Mouse (Mus musculus) limb, embryonic 15.5 days (tissue): ENCODE measurements around the gene Nrxn3. TPM values are rescaled to one million over a fixed set of nuclear protein-coding genes. Genes with fewer than 3 reads are reported as not detected.

Experiments used
- ATAC-seq: fragments of 200-750 bp; cut with Nextera tagmentation; 2 replicates; pipeline ENCODE4 v1.8.0; 2017; ENCODE audit warnings: low read depth, moderate TSS enrichment; ENCODE audit not compliant: insufficient number of reproducible peaks, low FRiP score, low TSS enrichment
- H3K27ac ChIP-seq: fragments of 300-500 bp; sonication (generic); 2 replicates; pipeline ENCODE4 v1.5.1; 2015; ENCODE audit warnings: moderate library complexity, mild to moderate bottlenecking, inconsistent platforms
- H3K27me3 ChIP-seq: fragments of 300-500 bp; sonication (generic); 2 replicates; pipeline ENCODE4 v1.6.1; 2015; ENCODE audit warnings: inconsistent platforms
- H3K36me3 ChIP-seq: fragments of 300-500 bp; sonication (generic); 2 replicates; pipeline ENCODE4 v1.6.1; 2015; ENCODE audit warnings: inconsistent platforms
- H3K4me1 ChIP-seq: fragments of 300-500 bp; sonication (generic); 2 replicates; pipeline ENCODE4 v1.6.1; 2015; ENCODE audit warnings: inconsistent platforms
- H3K4me2 ChIP-seq: fragments of 300-500 bp; sonication (generic); 2 replicates; pipeline ENCODE4 v1.6.1; 2015; ENCODE audit warnings: mild to moderate bottlenecking, inconsistent platforms
- H3K4me3 ChIP-seq: fragments of 300-500 bp; sonication (generic); 2 replicates; pipeline ENCODE4 v1.5.1; 2015; ENCODE audit warnings: mild to moderate bottlenecking, inconsistent platforms
- H3K9ac ChIP-seq: fragments of 300-500 bp; sonication (generic); 2 replicates; pipeline ENCODE4 v1.6.1; 2015; ENCODE audit warnings: inconsistent platforms
- H3K9me3 ChIP-seq: fragments of 300-500 bp; sonication (generic); 2 replicates; pipeline ENCODE4 v1.6.1; 2016; ENCODE audit warnings: inconsistent platforms
- WGBS: fragments of 180-500 bp; shearing (Covaris S2); methylation state at CpG from one replicate; pipeline ENCODE4 v1.1.7; 2015; 5-methylcytosine and 5-hydroxymethylcytosine counted together
- polyA plus RNA-seq: library from polyadenylated mRNA; unstranded; fragments of >200 nt; fragmentation: Nextera tagmentation; extraction: Ambion mirVana; gene quantifications from 2 replicates; pipeline ENCODE4 v1.2.1, GENCODE M21; 2015

Nrxn3 gene
- polyA plus RNA-seq, 1 experiment from 2014 or later = 0.70 TPM

DNA sequence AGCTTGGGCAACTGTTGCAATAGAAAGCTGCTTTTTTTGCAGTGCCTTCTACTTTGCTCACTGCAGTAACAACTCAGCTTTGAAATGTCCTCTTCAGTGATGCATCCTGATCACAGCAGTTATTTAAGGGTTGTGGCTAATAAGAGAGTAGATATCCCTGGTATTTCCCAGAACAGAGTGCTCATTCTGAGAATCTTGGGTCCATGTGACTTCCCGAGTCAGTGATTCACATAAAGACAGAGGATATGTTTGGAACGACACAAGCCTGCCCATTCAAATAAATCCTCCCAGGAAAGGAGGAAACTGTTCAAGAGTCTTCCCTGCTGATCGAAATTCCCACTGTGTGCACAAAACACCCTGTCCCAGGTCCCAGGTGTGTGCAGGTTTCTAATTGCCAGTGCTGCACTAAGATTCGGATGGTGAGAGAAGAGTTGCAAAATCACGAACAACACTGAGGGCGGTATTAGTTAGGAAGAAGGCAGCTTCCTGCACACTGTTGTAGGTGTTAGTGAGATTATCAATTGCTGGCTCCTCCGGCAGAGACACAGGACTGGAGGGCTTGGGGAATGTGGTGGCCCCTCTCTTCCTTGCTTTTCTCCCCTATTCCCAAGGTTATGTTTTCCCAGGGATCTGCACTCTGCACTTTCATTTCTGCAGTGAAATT lies 230.4 kb downstream of the Nrxn3 start:
- ATAC-seq = no peak
- WGBS = 70% methylated on average over 7 of the region's 7 CpGs
- Histone ChIP-seq H3K36me3 (no peaks in the 10 kb centered on the region), H3K4me3 (no peak overlapping the region), H3K9me3 (no peaks in the 10 kb centered on the region), H3K27ac (no peak overlapping the region), H3K4me1 (no peaks in the 10 kb centered on the region), H3K27me3 (no peaks in the 10 kb centered on the region), H3K4me2 (no peak overlapping the region), H3K9ac (no peak overlapping the region)

DNA sequence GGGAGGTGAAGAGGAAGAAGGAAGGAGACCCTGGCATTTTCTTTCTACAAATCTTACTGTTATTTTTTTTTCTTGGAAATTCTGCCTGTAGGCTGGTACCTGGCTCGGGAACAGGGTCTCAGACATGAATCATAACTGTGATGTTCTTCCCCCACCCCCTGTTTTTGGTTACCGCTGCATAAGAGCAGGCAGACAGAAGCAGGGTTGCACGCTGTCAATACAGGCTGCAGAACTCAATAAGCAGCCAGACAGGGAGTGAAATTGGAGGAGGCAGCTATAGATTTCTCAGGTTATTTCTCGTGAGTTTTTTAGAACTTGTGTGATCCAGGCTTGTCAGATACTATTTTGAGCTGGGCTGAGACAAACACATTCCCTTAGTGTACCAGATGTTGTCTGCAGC lies 231.1 kb downstream of the Nrxn3 start:
- Histone ChIP-seq H3K36me3 (no peaks in the 10 kb centered on the region), H3K4me1 (no peaks in the 10 kb centered on the region), H3K4me2 (no peak overlapping the region), H3K9me3 (no peaks in the 10 kb centered on the region), H3K27ac (no peak overlapping the region), H3K27me3 (no peaks in the 10 kb centered on the region), H3K9ac (no peak overlapping the region), H3K4me3 (no peak overlapping the region)
- 63% methylated on average over 4 of the region's 4 CpGs for WGBS
- ATAC-seq = no peak

DNA sequence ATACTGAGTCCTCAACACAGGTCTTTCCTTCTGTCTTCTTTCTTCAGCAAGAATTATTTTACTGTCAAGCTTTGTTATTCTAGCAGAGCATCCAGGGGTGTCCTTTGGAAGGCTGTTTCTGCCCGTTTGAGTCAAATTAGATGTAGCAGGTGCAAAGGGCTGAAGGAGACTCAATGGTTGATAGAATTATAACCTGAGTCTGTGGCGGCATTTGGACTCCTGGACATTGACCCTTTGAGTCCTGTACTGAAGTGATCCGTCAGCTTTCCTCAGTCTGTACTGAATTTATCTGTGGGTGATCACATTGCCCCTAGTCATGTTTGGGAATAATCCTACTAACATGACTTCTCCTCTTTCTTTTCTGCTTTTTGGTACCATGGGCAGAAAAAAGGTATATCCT lies 234.8 kb downstream of the Nrxn3 start:
- no peak overlapping the region for H3K4me3 ChIP-seq
- H3K27ac ChIP-seq = no peak overlapping the region
- no peaks in the 10 kb centered on the region for H3K4me1 ChIP-seq
- no peak overlapping the region for H3K4me2 ChIP-seq
- H3K27me3 ChIP-seq = no peaks in the 10 kb centered on the region
- H3K9ac ChIP-seq = no peak overlapping the region
- 73% methylated on average over 3 of the region's 3 CpGs for WGBS
- no peaks in the 10 kb centered on the region for H3K9me3 ChIP-seq
- ATAC-seq = no peak
- H3K36me3 ChIP-seq = no peaks in the 10 kb centered on the region

DNA sequence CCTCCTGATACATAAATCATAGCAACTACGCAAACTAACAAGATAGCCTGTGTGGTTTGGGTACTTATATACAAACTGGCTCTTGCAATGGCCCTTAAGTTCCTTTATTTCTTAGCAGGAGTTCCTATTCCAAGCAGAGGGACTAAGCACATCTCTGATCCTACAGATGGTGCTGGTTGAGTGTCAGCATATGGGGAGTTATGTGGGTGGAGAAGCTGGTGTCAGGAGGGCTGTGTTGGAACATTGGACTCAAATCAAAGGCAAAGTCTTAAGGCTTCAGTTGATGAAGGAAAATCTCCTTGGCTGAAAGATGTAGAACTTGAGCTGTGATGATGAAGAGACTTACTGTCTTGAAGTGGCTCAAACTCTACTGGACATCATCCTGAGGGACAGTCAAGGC lies 238.1 kb downstream of the Nrxn3 start:
- ATAC-seq = no peak
- Histone ChIP-seq H3K4me3 (no peak overlapping the region), H3K27ac (no peak overlapping the region), H3K9me3 (no peaks in the 10 kb centered on the region), H3K27me3 (no peaks in the 10 kb centered on the region), H3K4me2 (no peak overlapping the region), H3K9ac (no peak overlapping the region), H3K36me3 (no peaks in the 10 kb centered on the region), H3K4me1 (no peaks in the 10 kb centered on the region)
- WGBS = 88% methylated on average over 1 of the region's 1 CpGs

DNA sequence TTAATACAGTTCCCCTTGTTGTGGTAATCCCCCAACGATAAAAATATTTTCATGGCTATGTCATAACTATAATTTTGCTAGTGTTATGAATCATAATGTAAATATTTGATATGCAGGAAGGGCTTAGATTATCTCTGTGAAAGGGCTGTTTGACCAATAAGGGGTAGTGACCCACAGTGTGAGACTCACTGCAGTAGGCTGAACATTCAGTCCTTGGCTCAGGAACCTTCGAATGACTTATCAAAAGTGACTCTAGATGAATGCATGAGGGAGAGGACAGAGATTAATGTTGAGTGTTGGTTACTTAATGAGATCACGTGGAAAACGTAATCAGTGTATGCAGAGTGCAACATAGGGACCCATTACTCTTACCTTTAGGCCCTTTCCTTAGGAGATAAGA lies 243.7 kb downstream of the Nrxn3 start:
- H3K4me2 ChIP-seq = no peak overlapping the region
- H3K9ac ChIP-seq = no peak overlapping the region
- H3K4me1 ChIP-seq = no peaks in the 10 kb centered on the region
- 85% methylated on average over 4 of the region's 4 CpGs for WGBS
- H3K9me3 ChIP-seq = no peaks in the 10 kb centered on the region
- H3K4me3 ChIP-seq = no peak overlapping the region
- H3K36me3 ChIP-seq = no peaks in the 10 kb centered on the region
- no peak for ATAC-seq
- no peaks in the 10 kb centered on the region for H3K27me3 ChIP-seq
- H3K27ac ChIP-seq = no peak overlapping the region

DNA sequence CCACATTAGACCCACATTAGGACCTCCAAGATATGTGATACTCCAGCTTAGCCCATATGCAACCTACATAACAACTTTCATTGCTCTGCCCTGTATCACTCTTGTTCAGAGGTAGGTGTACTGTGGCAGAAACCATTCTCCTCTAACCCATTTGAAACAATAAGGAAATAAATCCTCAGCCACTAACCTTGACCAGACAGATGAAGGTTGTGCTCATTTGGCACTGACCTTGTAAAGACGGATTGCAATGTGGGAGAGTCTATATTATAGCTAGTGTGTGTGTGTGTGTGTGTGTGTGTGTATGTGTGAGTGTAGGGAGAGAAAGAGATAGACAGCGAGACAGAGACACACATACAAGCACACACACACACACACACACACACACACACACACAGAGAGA lies 253.9 kb downstream of the Nrxn3 start:
- no peak for ATAC-seq
- H3K4me2 ChIP-seq = no peak overlapping the region
- H3K27ac ChIP-seq = no peak overlapping the region
- no peak overlapping the region for H3K9ac ChIP-seq
- WGBS = 75% methylated on average over 2 of the region's 2 CpGs
- no peaks in the 10 kb centered on the region for H3K27me3 ChIP-seq
- no peaks in the 10 kb centered on the region for H3K36me3 ChIP-seq
- H3K4me3 ChIP-seq = no peak overlapping the region
- no peaks in the 10 kb centered on the region for H3K9me3 ChIP-seq
- no peaks in the 10 kb centered on the region for H3K4me1 ChIP-seq

DNA sequence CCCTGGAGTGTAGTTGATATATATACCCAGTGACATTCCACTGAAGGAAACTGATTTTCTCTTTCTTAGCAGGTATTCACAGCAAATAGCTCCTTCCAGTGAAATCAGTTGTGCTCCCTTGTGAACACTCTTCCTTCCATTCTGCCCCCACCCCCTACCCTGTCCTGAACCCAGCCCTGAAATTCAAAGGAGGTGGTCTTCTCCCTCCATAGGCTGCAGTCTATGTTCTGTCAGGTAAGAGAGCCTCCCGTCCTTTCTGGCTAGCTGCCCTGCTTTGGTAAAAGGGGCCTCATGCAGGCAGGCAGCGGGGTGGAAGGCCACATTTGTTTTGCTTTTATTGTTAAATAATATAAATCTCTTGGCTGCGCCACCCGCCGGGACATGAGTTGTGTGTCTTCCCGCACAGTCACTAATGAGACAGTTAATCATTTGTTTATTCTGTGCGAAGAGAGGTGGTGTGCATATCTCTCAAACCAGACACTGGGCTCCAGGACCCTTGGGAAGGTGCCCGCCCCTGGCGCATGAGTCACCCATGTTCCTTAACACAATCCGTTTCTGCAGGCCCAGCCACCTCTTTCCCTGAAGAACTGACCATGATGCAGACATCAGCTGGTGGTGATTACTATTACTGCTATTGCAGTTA lies 261.1 kb downstream of the Nrxn3 start:
- Histone ChIP-seq H3K4me3 (no peak overlapping the region), H3K9me3 (no peaks in the 10 kb centered on the region), H3K27me3 (no peaks in the 10 kb centered on the region), H3K27ac (no peak overlapping the region), H3K4me1 (peaks cover 3% of the 10 kb centered on the region; the same call in 1 of the 2 replicates), H3K36me3 (no peaks in the 10 kb centered on the region), H3K4me2 (no peak overlapping the region), H3K9ac (no peak overlapping the region)
- ATAC-seq = no peak
- 32% methylated on average over 10 of the region's 10 CpGs for WGBS

DNA sequence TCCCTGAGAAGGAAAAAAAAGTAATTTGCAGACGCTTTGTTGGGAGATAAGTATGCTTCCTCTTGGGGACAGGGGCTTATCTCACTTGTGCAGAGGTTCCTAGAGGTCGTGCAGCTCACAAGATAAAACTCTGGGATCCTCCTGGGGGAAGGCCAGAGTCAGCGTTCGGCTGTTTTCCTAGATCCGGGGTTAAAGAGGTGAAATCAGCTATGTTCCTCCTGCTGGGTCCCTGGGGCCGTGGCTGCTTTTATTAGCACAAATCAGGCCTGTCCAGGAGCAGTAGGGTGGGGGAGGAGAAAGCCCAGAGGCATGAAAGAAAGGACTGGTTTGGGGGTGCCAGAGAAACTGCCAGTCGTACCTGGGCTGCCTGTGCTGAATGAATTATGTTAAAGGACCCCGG lies 261.7 kb downstream of the Nrxn3 start:
- H3K27ac ChIP-seq = no peak overlapping the region
- no peaks in the 10 kb centered on the region for H3K9me3 ChIP-seq
- no peak overlapping the region for H3K9ac ChIP-seq
- H3K27me3 ChIP-seq = no peaks in the 10 kb centered on the region
- H3K4me3 ChIP-seq = no peak overlapping the region
- H3K36me3 ChIP-seq = no peaks in the 10 kb centered on the region
- H3K4me1 ChIP-seq = peaks cover 3% of the 10 kb centered on the region; the same call in 1 of the 2 replicates
- ATAC-seq = no peak
- H3K4me2 ChIP-seq = no peak overlapping the region
- 7% methylated on average over 8 of the region's 8 CpGs for WGBS

DNA sequence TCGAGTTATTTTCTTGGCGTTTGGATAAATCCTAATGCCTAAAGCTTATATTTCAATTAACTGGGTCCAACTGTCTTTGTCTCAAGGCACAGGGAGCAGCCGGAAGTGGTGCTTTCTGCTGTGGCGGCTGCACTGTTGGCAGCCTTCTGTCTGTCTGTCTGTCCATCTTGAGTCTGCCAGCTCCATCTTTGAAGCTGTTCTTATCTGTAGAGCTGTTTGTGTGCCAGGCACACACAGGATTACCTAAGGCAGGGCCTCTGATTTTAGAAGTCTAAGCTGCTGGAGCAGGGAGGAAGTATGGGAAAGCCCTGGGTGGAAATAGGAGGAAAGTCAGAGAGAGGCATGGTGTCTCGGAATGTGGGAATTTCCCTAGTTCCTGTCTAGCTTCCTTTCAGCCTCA lies 262.1 kb downstream of the Nrxn3 start:
- Histone ChIP-seq H3K27ac (no peak overlapping the region), H3K4me1 (peaks cover 3% of the 10 kb centered on the region; the same call in 1 of the 2 replicates), H3K36me3 (no peaks in the 10 kb centered on the region), H3K27me3 (no peaks in the 10 kb centered on the region), H3K9ac (no peak overlapping the region), H3K9me3 (no peaks in the 10 kb centered on the region), H3K4me3 (no peak overlapping the region), H3K4me2 (no peak overlapping the region)
- ATAC-seq = no peak
- WGBS = 30% methylated on average over 5 of the region's 5 CpGs

DNA sequence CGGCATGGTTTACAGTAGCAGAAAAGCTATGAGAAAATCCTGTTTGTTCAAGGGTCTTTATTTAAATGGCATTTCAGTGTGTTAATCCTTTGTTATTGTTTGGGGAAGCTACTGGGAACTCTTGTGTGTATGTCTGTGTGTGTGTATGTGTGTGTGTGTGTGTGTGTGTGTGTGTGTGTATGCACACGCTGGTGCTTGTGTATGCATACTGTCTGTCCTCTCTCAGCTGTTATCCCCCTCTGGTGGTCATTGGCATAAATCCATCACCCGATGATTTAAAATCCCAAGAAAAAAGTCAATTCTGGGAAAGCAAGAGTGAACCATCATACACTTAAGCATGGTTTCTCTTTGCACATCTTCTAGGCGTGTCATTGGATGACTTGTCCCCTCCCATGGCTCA lies 264.4 kb downstream of the Nrxn3 start:
- H3K4me1 ChIP-seq = peaks cover 3% of the 10 kb centered on the region; the same call in 1 of the 2 replicates
- H3K27me3 ChIP-seq = no peaks in the 10 kb centered on the region
- no peak overlapping the region for H3K27ac ChIP-seq
- no peak for ATAC-seq
- H3K4me3 ChIP-seq = no peak overlapping the region
- WGBS = 64% methylated on average over 4 of the region's 4 CpGs
- no peak overlapping the region for H3K4me2 ChIP-seq
- H3K36me3 ChIP-seq = no peaks in the 10 kb centered on the region
- H3K9me3 ChIP-seq = no peaks in the 10 kb centered on the region
- H3K9ac ChIP-seq = no peak overlapping the region

DNA sequence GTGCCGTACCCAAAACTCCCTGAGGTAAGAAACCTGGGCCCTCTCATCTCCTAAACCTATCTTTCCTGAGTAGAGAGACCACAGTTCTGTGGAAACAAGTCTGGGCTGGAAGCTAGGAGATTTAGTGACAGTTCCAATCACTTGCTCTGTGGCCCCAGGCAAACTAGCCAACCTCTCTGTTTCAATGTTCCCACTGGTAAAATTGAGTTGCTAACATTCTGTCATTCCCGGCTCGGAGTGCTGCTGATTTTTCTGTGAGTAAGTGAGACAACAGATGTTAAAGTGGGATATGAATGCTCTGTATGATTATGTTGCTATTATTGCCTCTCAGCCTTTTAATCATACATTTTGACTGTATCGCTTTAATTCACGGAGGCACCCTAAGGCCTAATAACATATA lies 268.1 kb downstream of the Nrxn3 start:
- Histone ChIP-seq H3K27ac (no peak overlapping the region), H3K4me3 (no peak overlapping the region), H3K9me3 (no peaks in the 10 kb centered on the region), H3K4me2 (no peak overlapping the region), H3K36me3 (no peaks in the 10 kb centered on the region), H3K27me3 (no peaks in the 10 kb centered on the region), H3K4me1 (no peaks in the 10 kb centered on the region), H3K9ac (no peak overlapping the region)
- 73% methylated on average over 5 of the region's 5 CpGs for WGBS
- no peak for ATAC-seq

DNA sequence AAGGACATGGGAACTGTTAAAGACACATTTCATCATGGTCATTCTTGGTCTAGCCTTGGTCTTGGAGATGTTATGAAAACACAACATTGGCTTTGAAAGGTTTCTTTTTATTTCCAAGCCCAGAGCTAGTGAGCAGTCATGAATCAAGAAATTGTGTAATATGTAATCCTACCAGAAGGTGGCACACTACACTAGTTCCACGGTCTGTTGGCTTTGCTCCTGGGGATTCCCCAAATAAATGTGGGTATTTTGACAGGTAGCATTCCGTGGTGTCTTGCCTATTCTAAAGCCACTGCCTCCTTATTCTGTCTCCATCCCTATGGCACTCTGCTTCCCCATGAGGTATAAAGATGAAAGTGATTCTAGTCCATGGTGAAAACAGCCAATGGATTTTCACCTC lies 269.5 kb downstream of the Nrxn3 start:
- Histone ChIP-seq H3K36me3 (no peaks in the 10 kb centered on the region), H3K9ac (no peak overlapping the region), H3K9me3 (no peaks in the 10 kb centered on the region), H3K27ac (no peak overlapping the region), H3K27me3 (no peaks in the 10 kb centered on the region), H3K4me3 (no peak overlapping the region), H3K4me2 (no peak overlapping the region), H3K4me1 (no peaks in the 10 kb centered on the region)
- 3% methylated on average over 2 of the region's 2 CpGs for WGBS
- ATAC-seq = no peak

DNA sequence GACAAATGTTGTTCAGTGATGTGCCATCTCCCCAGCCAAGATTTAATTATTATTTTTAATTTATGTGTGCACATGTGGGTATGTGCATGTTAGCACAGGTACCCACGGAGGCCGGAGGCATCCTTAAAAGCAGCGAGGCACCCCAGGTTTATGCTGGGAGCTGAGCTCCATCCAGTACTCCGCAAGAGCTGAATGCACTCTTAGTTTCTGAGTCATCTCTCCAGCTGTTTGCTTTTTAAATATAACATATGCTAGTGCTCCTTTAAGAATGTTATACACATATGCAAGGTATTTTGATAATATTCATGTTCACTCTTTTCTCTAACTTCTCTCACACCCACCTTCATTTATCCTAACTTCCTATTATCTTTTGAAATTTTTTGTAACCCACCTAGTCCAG lies 271.1 kb downstream of the Nrxn3 start:
- ATAC-seq = no peak
- H3K4me1 ChIP-seq = no peaks in the 10 kb centered on the region
- H3K4me2 ChIP-seq = no peak overlapping the region
- H3K4me3 ChIP-seq = no peak overlapping the region
- no peak overlapping the region for H3K27ac ChIP-seq
- H3K36me3 ChIP-seq = no peaks in the 10 kb centered on the region
- H3K9ac ChIP-seq = no peak overlapping the region
- H3K27me3 ChIP-seq = no peaks in the 10 kb centered on the region
- no peaks in the 10 kb centered on the region for H3K9me3 ChIP-seq
- 85% methylated on average over 4 of the region's 4 CpGs for WGBS
